Mouse (Mus musculus) neural tube, embryonic 12.5 days (tissue): ENCODE measurements around the gene Cers5. TPM values are rescaled to one million over a fixed set of nuclear protein-coding genes. Genes with fewer than 3 reads are reported as not detected.

Source experiments
- ATAC-seq: fragments of 200-750 bp; cut with Nextera tagmentation; 2 replicates; pipeline ENCODE4 v1.8.0; 2017; ENCODE audit warnings: low read depth, mild to moderate bottlenecking, moderate TSS enrichment, moderate library complexity; ENCODE audit not compliant: low FRiP score
- H3K27ac ChIP-seq: fragments of 300-500 bp; sonication (generic); 2 replicates; pipeline ENCODE4 v1.5.1; 2016
- H3K27me3 ChIP-seq: fragments of 300-500 bp; sonication (generic); replicated peaks from 2 replicates; pipeline ENCODE4 v1.6.1; 2016; ENCODE audit warnings: mild to moderate bottlenecking
- H3K36me3 ChIP-seq: fragments of 300-500 bp; sonication (generic); 2 replicates; pipeline ENCODE4 v1.6.1; 2016; ENCODE audit warnings: mild to moderate bottlenecking
- H3K4me1 ChIP-seq: fragments of 300-500 bp; sonication (generic); 2 replicates; pipeline ENCODE4 v1.6.1; 2016
- H3K4me2 ChIP-seq: fragments of 300-500 bp; sonication (generic); replicated peaks from 2 replicates; pipeline ENCODE4 v1.6.1; 2016; ENCODE audit warnings: mild to moderate bottlenecking
- H3K4me3 ChIP-seq: fragments of 300-500 bp; sonication (generic); 2 replicates; pipeline ENCODE4 v1.5.1; 2016
- H3K9ac ChIP-seq: fragments of 300-500 bp; sonication (generic); 2 replicates; pipeline ENCODE4 v1.6.1; 2016; ENCODE audit warnings: mild to moderate bottlenecking
- H3K9me3 ChIP-seq: fragments of 300-500 bp; sonication (generic); 2 replicates; pipeline ENCODE4 v1.6.1; 2016; ENCODE audit warnings: mild to moderate bottlenecking
- WGBS: fragments of 180-500 bp; shearing (Covaris S2); methylation state at CpG from one replicate; pipeline ENCODE4 v1.1.7; 2016; 5-methylcytosine and 5-hydroxymethylcytosine counted together
- polyA plus RNA-seq: library from polyadenylated mRNA; unstranded; fragments of >200 nt; fragmentation: Nextera tagmentation; extraction: Ambion mirVana; gene quantifications from 2 replicates; pipeline ENCODE4 v1.2.1, GENCODE M21; 2016

Cers5 gene
- polyA plus RNA-seq, 1 experiment from 2014 or later = 65.6 TPM

- Histone ChIP-seq H3K4me3 (no peak overlapping the region), H3K4me1 (peaks cover 18% of the 10 kb centered on the region), H3K9ac (no peak overlapping the region), H3K27ac (no peak overlapping the region), H3K4me2 (no peak overlapping the region), H3K27me3 (no peaks in the 10 kb centered on the region), H3K9me3 (no peaks in the 10 kb centered on the region), H3K36me3 (0 out of 2 replicates have a peak, but pooled peaks cover 5% of the 10 kb centered on the region)
- ATAC-seq = no peak
- 90% methylated on average over 4 of the region's 4 CpGs for WGBS
These were observed 33.0 kb upstream of the Cers5 start for GRCm38 (mm10) chr15:99805673-99806072.

- no peak overlapping the region for H3K9ac ChIP-seq
- no peak overlapping the region for H3K27ac ChIP-seq
- no peaks in the 10 kb centered on the region for H3K27me3 ChIP-seq
- H3K36me3 ChIP-seq = 0 out of 2 replicates have a peak, but pooled peaks cover 8% of the 10 kb centered on the region
- H3K4me1 ChIP-seq = peaks cover 13% of the 10 kb centered on the region
- ATAC-seq = no peak
- 41% methylated on average over 6 of the region's 6 CpGs for WGBS
- H3K9me3 ChIP-seq = no peaks in the 10 kb centered on the region
- H3K4me2 ChIP-seq = no peak overlapping the region
- no peak overlapping the region for H3K4me3 ChIP-seq
These were observed 30.5 kb upstream of the Cers5 start for GRCm38 (mm10) chr15:99803186-99803644.

GRCm38 (mm10) chr15:99801885-99802572, 29.3 kb upstream of the Cers5 start:
- H3K9ac ChIP-seq = no peak overlapping the region
- peaks cover 6% of the 10 kb centered on the region for H3K4me1 ChIP-seq
- H3K27ac ChIP-seq = no peak overlapping the region
- no peak overlapping the region for H3K4me3 ChIP-seq
- no peak overlapping the region for H3K4me2 ChIP-seq
- no peaks in the 10 kb centered on the region for H3K9me3 ChIP-seq
- ATAC-seq = no peak
- 38% methylated on average over 24 of the region's 24 CpGs for WGBS
- H3K27me3 ChIP-seq = no peaks in the 10 kb centered on the region
- 0 out of 2 replicates have a peak, but pooled peaks cover 8% of the 10 kb centered on the region for H3K36me3 ChIP-seq

GRCm38 (mm10) chr15:99799706-99800105, 27.0 kb upstream of the Cers5 start:
- Histone ChIP-seq H3K4me2 (no peak overlapping the region), H3K9me3 (no peaks in the 10 kb centered on the region), H3K27ac (no peak overlapping the region), H3K4me1 (peaks cover 6% of the 10 kb centered on the region), H3K36me3 (0 out of 2 replicates have a peak, but pooled peaks cover 2% of the 10 kb centered on the region), H3K4me3 (no peak overlapping the region), H3K9ac (no peak overlapping the region), H3K27me3 (no peaks in the 10 kb centered on the region)
- ATAC-seq = no peak
- WGBS = 75% methylated on average over 6 of the region's 6 CpGs

GRCm38 (mm10) chr15:99797898-99798297, 25.2 kb upstream of the Cers5 start:
- Histone ChIP-seq H3K9ac (no peak overlapping the region), H3K4me2 (no peak overlapping the region), H3K36me3 (peaks cover 12% of the 10 kb centered on the region), H3K4me3 (no peak overlapping the region), H3K9me3 (no peaks in the 10 kb centered on the region), H3K4me1 (peaks cover 3% of the 10 kb centered on the region), H3K27ac (no peak overlapping the region), H3K27me3 (no peaks in the 10 kb centered on the region)
- ATAC-seq = no peak
- WGBS = 88% methylated on average over 5 of the region's 5 CpGs

- Histone ChIP-seq H3K27me3 (no peaks in the 10 kb centered on the region), H3K4me2 (no peak overlapping the region), H3K27ac (no peak overlapping the region), H3K4me3 (no peak overlapping the region), H3K9me3 (no peaks in the 10 kb centered on the region), H3K36me3 (peaks cover 17% of the 10 kb centered on the region), H3K9ac (no peak overlapping the region), H3K4me1 (no peaks in the 10 kb centered on the region)
- no peak for ATAC-seq
- WGBS = 44% methylated on average over 9 of the region's 9 CpGs
These were observed 24.1 kb upstream of the Cers5 start for GRCm38 (mm10) chr15:99796735-99797134.

- WGBS = 88% methylated on average over 3 of the region's 3 CpGs
- Histone ChIP-seq H3K4me2 (no peak overlapping the region), H3K27me3 (no peaks in the 10 kb centered on the region), H3K36me3 (peaks cover 17% of the 10 kb centered on the region), H3K27ac (no peak overlapping the region), H3K9me3 (no peaks in the 10 kb centered on the region), H3K4me3 (no peak overlapping the region), H3K4me1 (no peaks in the 10 kb centered on the region), H3K9ac (no peak overlapping the region)
- ATAC-seq = no peak
These were observed 23.4 kb upstream of the Cers5 start for GRCm38 (mm10) chr15:99796066-99796465.

GRCm38 (mm10) chr15:99792221-99792815, 19.6 kb upstream of the Cers5 start:
- no peak overlapping the region for H3K27ac ChIP-seq
- no peak overlapping the region for H3K4me2 ChIP-seq
- no peaks in the 10 kb centered on the region for H3K9me3 ChIP-seq
- H3K36me3 ChIP-seq = peaks cover 15% of the 10 kb centered on the region
- H3K9ac ChIP-seq = no peak overlapping the region
- no peaks in the 10 kb centered on the region for H3K4me1 ChIP-seq
- no peaks in the 10 kb centered on the region for H3K27me3 ChIP-seq
- no peak overlapping the region for H3K4me3 ChIP-seq
- ATAC-seq = no peak
- WGBS = 92% methylated on average over 16 of the region's 16 CpGs

GRCm38 (mm10) chr15:99791003-99791402, 18.3 kb upstream of the Cers5 start:
- no peak for ATAC-seq
- Histone ChIP-seq H3K4me3 (no peak overlapping the region), H3K27ac (no peak overlapping the region), H3K9ac (no peak overlapping the region), H3K4me2 (no peak overlapping the region), H3K36me3 (peaks cover 22% of the 10 kb centered on the region), H3K4me1 (no peaks in the 10 kb centered on the region), H3K27me3 (no peaks in the 10 kb centered on the region), H3K9me3 (no peaks in the 10 kb centered on the region)
- 93% methylated on average over 3 of the region's 3 CpGs for WGBS

GRCm38 (mm10) chr15:99790464-99790863, 17.8 kb upstream of the Cers5 start:
- Histone ChIP-seq H3K4me3 (no peak overlapping the region), H3K4me2 (no peak overlapping the region), H3K9me3 (no peaks in the 10 kb centered on the region), H3K4me1 (no peaks in the 10 kb centered on the region), H3K27ac (no peak overlapping the region), H3K9ac (no peak overlapping the region), H3K36me3 (peaks cover 22% of the 10 kb centered on the region), H3K27me3 (no peaks in the 10 kb centered on the region)
- 96% methylated on average over 6 of the region's 6 CpGs for WGBS
- no peak for ATAC-seq

GRCm38 (mm10) chr15:99787625-99788120, 15.0 kb upstream of the Cers5 start:
- Histone ChIP-seq H3K27me3 (no peaks in the 10 kb centered on the region), H3K4me1 (no peaks in the 10 kb centered on the region), H3K9me3 (no peaks in the 10 kb centered on the region), H3K9ac (no peak overlapping the region), H3K4me3 (no peak overlapping the region), H3K4me2 (no peak overlapping the region), H3K27ac (no peak overlapping the region), H3K36me3 (peaks cover 13% of the 10 kb centered on the region; the same call in 1 of the 2 replicates)
- no peak for ATAC-seq
- WGBS = 58% methylated on average over 9 of the region's 9 CpGs

- Histone ChIP-seq H3K4me2 (no peak overlapping the region), H3K4me1 (no peaks in the 10 kb centered on the region), H3K9me3 (no peaks in the 10 kb centered on the region), H3K36me3 (no peaks in the 10 kb centered on the region), H3K9ac (no peak overlapping the region), H3K27ac (no peak overlapping the region), H3K27me3 (no peaks in the 10 kb centered on the region), H3K4me3 (no peak overlapping the region)
- WGBS = 89% methylated on average over 16 of the region's 16 CpGs
- no peak for ATAC-seq
These were observed 6.1 kb upstream of the Cers5 start for GRCm38 (mm10) chr15:99778677-99779335.
